Mouse (Mus musculus): ENCODE measurements around the gene Kcnh4. TPM values are rescaled to one million over a fixed set of nuclear protein-coding genes. Genes with fewer than 3 reads are reported as not detected.

The Kcnh4 gene
- total and polyA plus RNA-seq, 2 experiments from 2014 or later = 7.4 to 19.6 TPM

- Histone ChIP-seq H3K9me3 (ENCODE audit: low read length) (no peaks in the 10 kb centered on the region), H3K4me2 (ENCODE audit: low read depth, low read length, poor library complexity, severe bottlenecking) (peak within 1 kb of the TSS; percentile 51), H3K9ac (replicated peaks; ENCODE audit: low read length, poor library complexity, severe bottlenecking) (peak within 1 kb of the TSS; percentile 54), H3K27me3 (ENCODE audit: insufficient read depth, low read length) (no peaks in the 10 kb centered on the region), H3K36me3 (ENCODE audit: insufficient read depth, low read length) (no peaks in the 10 kb centered on the region), H3K4me1 (ENCODE audit: insufficient read depth, low read length) (peaks cover 5% of the 10 kb centered on the region; the same call in 1 of the 2 replicates), H3K27ac (ENCODE audit: low read depth, low read length) (0 out of 2 replicates have a peak within 1 kb of the TSS, but pooled peaks have one; percentile 38), H3K4me3 (ENCODE audit: low read depth, low read length) (peak within 1 kb of the TSS; percentile 54)
- TF ChIP-seq CTCF (IDR thresholded peaks at IDR 0.05) = no peak
- DNase-seq (ENCODE audit: low spot score) (peak; percentile 80), ATAC-seq (ENCODE audit: low FRiP score) (peak; percentile 69; the same call in 1 of the 2 replicates)
- WGBS = 24% methylated on average over 17 of the region's 17 CpGs
These were observed 11.1 kb upstream of the Kcnh4 start, which contains the start of gene Ghdc for GRCm38 (mm10) chr11:100770646-100771408. Ghdc (minus strand) TSS chr11:100770957.

DNA sequence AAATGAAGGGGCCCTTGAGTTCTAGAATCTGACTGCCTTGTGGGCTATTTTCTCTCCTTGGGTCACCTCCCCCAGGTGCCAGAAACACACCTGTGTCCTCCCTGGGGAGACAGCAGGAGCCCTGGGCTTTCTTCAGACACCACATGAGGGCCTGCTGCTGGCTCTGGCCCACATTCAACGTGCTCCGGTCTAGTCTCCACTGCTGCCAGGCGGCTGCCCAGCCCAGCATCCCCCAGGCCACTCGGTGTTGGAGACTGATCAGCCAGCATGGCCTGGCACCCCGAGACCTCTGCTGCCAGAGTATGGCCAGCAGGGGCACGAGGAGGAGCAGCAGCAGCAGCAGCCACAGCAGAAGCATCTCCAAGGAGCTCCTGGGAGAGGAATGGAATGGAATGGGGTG is 10.2 kb upstream of the Kcnh4 start:
- Histone ChIP-seq H3K4me3 (ENCODE audit: low read depth, low read length) (peak overlapping the region; percentile 54; the same call in 1 of the 2 replicates), H3K4me2 (ENCODE audit: low read depth, low read length, poor library complexity, severe bottlenecking) (peak overlapping the region; percentile 51), H3K36me3 (ENCODE audit: insufficient read depth, low read length) (no peaks in the 10 kb centered on the region), H3K4me1 (ENCODE audit: insufficient read depth, low read length) (peaks cover 5% of the 10 kb centered on the region; the same call in 1 of the 2 replicates), H3K9ac (replicated peaks; ENCODE audit: low read length, poor library complexity, severe bottlenecking) (peak overlapping the region; percentile 54; the same call in 1 of the 2 replicates), H3K9me3 (ENCODE audit: low read length) (no peaks in the 10 kb centered on the region), H3K27me3 (ENCODE audit: insufficient read depth, low read length) (no peaks in the 10 kb centered on the region), H3K27ac (ENCODE audit: low read depth, low read length) (no peak overlapping the region)
- TF ChIP-seq CTCF (IDR thresholded peaks at IDR 0.05) = peak; percentile 23; the same call in 1 of the 2 replicates
- WGBS = 43% methylated on average over 6 of the region's 6 CpGs
- DNase-seq (ENCODE audit: low spot score) = no peak
- ATAC-seq (ENCODE audit: low FRiP score) = no peak

- no peaks in the 10 kb centered on the region for H3K9me3 ChIP-seq (ENCODE audit: low read length)
- TF ChIP-seq CTCF (IDR thresholded peaks at IDR 0.05) = no peak
- H3K36me3 ChIP-seq (ENCODE audit: insufficient read depth, low read length) = no peaks in the 10 kb centered on the region
- H3K27ac ChIP-seq (ENCODE audit: low read depth, low read length) = no peak overlapping the region
- no peak overlapping the region for H3K9ac ChIP-seq (replicated peaks; ENCODE audit: low read length, poor library complexity, severe bottlenecking)
- H3K4me2 ChIP-seq (ENCODE audit: low read depth, low read length, poor library complexity, severe bottlenecking) = no peak overlapping the region
- no peak for DNase-seq (ENCODE audit: low spot score)
- H3K4me1 ChIP-seq (ENCODE audit: insufficient read depth, low read length) = peaks cover 5% of the 10 kb centered on the region; the same call in 1 of the 2 replicates
- no peaks in the 10 kb centered on the region for H3K27me3 ChIP-seq (ENCODE audit: insufficient read depth, low read length)
- no peak overlapping the region for H3K4me3 ChIP-seq (ENCODE audit: low read depth, low read length)
- ATAC-seq (ENCODE audit: low FRiP score) = no peak
- WGBS = 89% methylated on average over 5 of the region's 5 CpGs
These were observed 8.1 kb upstream of the Kcnh4 start for GRCm38 (mm10) chr11:100767871-100768270.

DNA sequence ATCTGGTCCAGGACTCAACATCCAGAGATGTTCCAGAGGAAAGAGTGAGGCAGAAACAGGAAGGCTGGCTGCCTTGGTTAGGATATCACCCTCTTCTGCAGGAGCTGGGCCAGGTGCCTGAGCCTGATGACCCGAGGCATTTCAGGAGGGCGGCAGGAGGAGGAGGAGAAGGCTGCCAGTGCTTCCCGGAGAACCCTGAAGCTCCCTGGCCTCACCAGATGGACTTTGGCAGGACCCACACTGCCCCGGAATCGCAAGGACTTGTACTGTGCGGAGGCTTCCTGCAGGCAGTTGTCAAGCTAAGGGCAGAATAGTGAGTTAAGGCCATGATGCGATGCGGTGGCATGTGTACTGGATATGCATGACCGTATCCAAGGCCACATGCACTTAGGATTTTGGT is 7.0 kb upstream of the Kcnh4 start:
- TF ChIP-seq CTCF (IDR thresholded peaks at IDR 0.05) = no peak
- ATAC-seq (ENCODE audit: low FRiP score) (no peak), DNase-seq (ENCODE audit: low spot score) (no peak)
- Histone ChIP-seq H3K4me2 (ENCODE audit: low read depth, low read length, poor library complexity, severe bottlenecking) (no peak overlapping the region), H3K4me1 (ENCODE audit: insufficient read depth, low read length) (peaks cover 5% of the 10 kb centered on the region; the same call in 1 of the 2 replicates), H3K4me3 (ENCODE audit: low read depth, low read length) (no peak overlapping the region), H3K27ac (ENCODE audit: low read depth, low read length) (no peak overlapping the region), H3K9ac (replicated peaks; ENCODE audit: low read length, poor library complexity, severe bottlenecking) (no peak overlapping the region), H3K36me3 (ENCODE audit: insufficient read depth, low read length) (no peaks in the 10 kb centered on the region), H3K27me3 (ENCODE audit: insufficient read depth, low read length) (no peaks in the 10 kb centered on the region), H3K9me3 (ENCODE audit: low read length) (no peaks in the 10 kb centered on the region)
- 82% methylated on average over 9 of the region's 9 CpGs for WGBS

- ATAC-seq (ENCODE audit: low FRiP score) (no peak), DNase-seq (ENCODE audit: low spot score) (no peak)
- Histone ChIP-seq H3K36me3 (ENCODE audit: insufficient read depth, low read length) (no peaks in the 10 kb centered on the region), H3K4me3 (ENCODE audit: low read depth, low read length) (peak within 1 kb of the TSS; percentile 40), H3K9ac (replicated peaks; ENCODE audit: low read length, poor library complexity, severe bottlenecking) (peak within 1 kb of the TSS; percentile 45), H3K4me1 (ENCODE audit: insufficient read depth, low read length) (0 out of 2 replicates have a peak, but pooled peaks cover 7% of the 10 kb centered on the region), H3K4me2 (ENCODE audit: low read depth, low read length, poor library complexity, severe bottlenecking) (peak within 1 kb of the TSS; percentile 63), H3K9me3 (ENCODE audit: low read length) (no peaks in the 10 kb centered on the region), H3K27ac (ENCODE audit: low read depth, low read length) (peak within 1 kb of the TSS; percentile 57), H3K27me3 (ENCODE audit: insufficient read depth, low read length) (no peaks in the 10 kb centered on the region)
- 92% methylated on average over 7 of the region's 7 CpGs for WGBS
- no peak for TF ChIP-seq CTCF (IDR thresholded peaks at IDR 0.05)
These were observed 3.1 kb upstream of the Kcnh4 start, which contains the start of gene Hcrt for GRCm38 (mm10) chr11:100762831-100763230. Hcrt (minus strand) TSS chr11:100762931.

DNA sequence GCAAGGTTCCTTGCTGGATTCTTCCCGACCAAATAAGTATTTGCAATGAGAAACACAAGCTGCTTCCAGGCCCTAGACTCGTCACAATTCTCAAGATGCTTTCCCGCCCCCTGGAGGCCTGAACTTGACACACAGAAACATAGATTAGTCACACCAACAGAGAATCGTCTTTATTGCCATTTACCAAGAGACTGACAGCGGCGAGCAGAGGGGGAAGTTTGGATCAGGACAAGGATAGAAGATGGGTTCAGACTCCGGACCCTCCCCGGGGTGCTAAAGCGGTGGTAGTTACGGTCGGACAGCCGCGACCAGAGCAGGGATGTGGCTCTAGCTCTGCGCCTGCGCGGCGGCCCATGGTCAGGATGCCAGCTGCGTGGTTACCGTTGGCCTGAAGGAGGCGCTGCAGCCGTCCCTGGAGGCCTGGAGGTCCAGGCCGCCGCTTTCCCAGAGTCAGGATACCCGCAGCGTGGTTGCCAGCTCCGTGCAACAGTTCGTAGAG is 1.9 kb upstream of the Kcnh4 start:
- Histone ChIP-seq H3K27ac (ENCODE audit: low read depth, low read length) (peak overlapping the region; percentile 57), H3K4me3 (ENCODE audit: low read depth, low read length) (peak overlapping the region; percentile 40)

More for the DNA sequence above, 1.9 kb upstream of the Kcnh4 start:
- Histone ChIP-seq H3K9me3 (ENCODE audit: low read length) (no peaks in the 10 kb centered on the region), H3K27me3 (ENCODE audit: insufficient read depth, low read length) (no peaks in the 10 kb centered on the region), H3K36me3 (ENCODE audit: insufficient read depth, low read length) (0 out of 2 replicates have a peak, but pooled peaks cover 3% of the 10 kb centered on the region), H3K4me2 (ENCODE audit: low read depth, low read length, poor library complexity, severe bottlenecking) (peak overlapping the region; percentile 63), H3K4me1 (ENCODE audit: insufficient read depth, low read length) (0 out of 2 replicates have a peak, but pooled peaks cover 7% of the 10 kb centered on the region), H3K9ac (replicated peaks; ENCODE audit: low read length, poor library complexity, severe bottlenecking) (peak overlapping the region; percentile 45)
- DNase-seq (ENCODE audit: low spot score) (peak; percentile 91), ATAC-seq (ENCODE audit: low FRiP score) (peak; percentile 58; the same call in 1 of the 2 replicates)
- WGBS = 1% methylated on average over 27 of the region's 27 CpGs
- peak; percentile 83 for TF ChIP-seq CTCF (IDR thresholded peaks at IDR 0.05)
